Mouse (Mus musculus) right cerebral cortex, postnatal 36 days (tissue): ENCODE measurements around the gene Tnks2.

ENCODE experiments used
- DNase-seq, 2 experiments: peaks; one replicate each; pipeline ENCODE4 v3.0.0; 2022; ENCODE audit warnings: low spot score in 2 of 2, mixed read lengths in 1 of 2

Tnks2 gene

GRCm38 (mm10) chr19:36896791-36897569, 62.9 kb downstream of the Tnks2 start:
- DNase-seq: no peak

- DNase-seq: no peak
Observed at GRCm38 (mm10) chr19:36897778-36898177, 63.7 kb downstream of the Tnks2 start.

- no peak for DNase-seq
Observed at GRCm38 (mm10) chr19:36903377-36903776, 69.3 kb downstream of the Tnks2 start.

- DNase-seq: peak in 1 of 2 experiments; percentile 36
Observed at GRCm38 (mm10) chr19:36904211-36905007, 70.4 kb downstream of the Tnks2 start.

GRCm38 (mm10) chr19:36909150-36909549, 75.1 kb downstream of the Tnks2 start:
- DNase-seq: no peak

- DNase-seq: no peak
Observed at GRCm38 (mm10) chr19:36909676-36910292, 75.8 kb downstream of the Tnks2 start.

GRCm38 (mm10) chr19:36910424-36911045, 76.5 kb downstream of the Tnks2 start:
- DNase-seq: peak; percentile 49 to 52

GRCm38 (mm10) chr19:36913064-36913463, 79.0 kb downstream of the Tnks2 start:
- no peak for DNase-seq

- DNase-seq: no peak
Observed at GRCm38 (mm10) chr19:36916206-36916605, 82.2 kb downstream of the Tnks2 start.

- no peak for DNase-seq
Observed at GRCm38 (mm10) chr19:36916876-36917389, 82.9 kb downstream of the Tnks2 start.

- DNase-seq: peak; percentile 68 to 77
Observed at GRCm38 (mm10) chr19:36918441-36919301, 84.6 kb downstream of the Tnks2 start.

- DNase-seq: no peak
Observed at GRCm38 (mm10) chr19:36919466-36919865, 85.4 kb downstream of the Tnks2 start, which contains the start of gene Fgfbp3. Fgfbp3 (minus strand) TSS chr19:36919615.

GRCm38 (mm10) chr19:36922015-36922414, 88.0 kb downstream of the Tnks2 start:
- DNase-seq: no peak

- DNase-seq: no peak
Observed at GRCm38 (mm10) chr19:36922936-36923335, 88.9 kb downstream of the Tnks2 start.

GRCm38 (mm10) chr19:36925671-36926552, 91.9 kb downstream of the Tnks2 start, which contains the start of gene Btaf1:
Btaf1 (plus strand) TSS chr19:36926079.
- DNase-seq: peak; percentile 76

- DNase-seq: no peak
Observed at GRCm38 (mm10) chr19:36926553-36927236, 92.7 kb downstream of the Tnks2 start.

GRCm38 (mm10) chr19:36927800-36928361, 93.8 kb downstream of the Tnks2 start:
- no peak for DNase-seq

- no peak for DNase-seq
Observed at GRCm38 (mm10) chr19:36929816-36930215, 95.8 kb downstream of the Tnks2 start.

GRCm38 (mm10) chr19:36932097-36932496, 98.1 kb downstream of the Tnks2 start:
- DNase-seq: no peak
